Mouse (Mus musculus) CH12.LX (cell line): ENCODE results near the gene Slc35c1.

ENCODE experiments used
- CTCF ChIP-seq, 2 experiments: IDR thresholded peaks in 1 of 2; conservative IDR thresholded peaks in 1 of 2; 2 replicates each; pipeline ENCODE4 v1.5.1; 2011 to 2012; ENCODE audit warnings: low read depth in 2 of 2, low read length in 2 of 2, improper control_type of control experiment in 1 of 2, inconsistent platforms in 1 of 2, mild to moderate bottlenecking in 1 of 2, moderate library complexity in 1 of 2
- ELF1 ChIP-seq: IDR thresholded peaks from 2 replicates; pipeline ENCODE4 v1.6.1; 2014; ENCODE audit warnings: low read depth, mild to moderate bottlenecking, inconsistent platforms, low read length, improper control_type of control experiment
- MAFK ChIP-seq: IDR thresholded peaks from 2 replicates; pipeline ENCODE4 v1.6.1; 2011; ENCODE audit warnings: low read length, improper control_type of control experiment; ENCODE audit not compliant: insufficient replicate concordance
- MAX ChIP-seq: IDR thresholded peaks from 2 replicates; pipeline ENCODE4 v1.6.1; 2011; ENCODE audit warnings: low read length, improper control_type of control experiment
- NELFE ChIP-seq: IDR thresholded peaks from 2 replicates; pipeline ENCODE4 v1.6.1; 2011; ENCODE audit warnings: low read depth, low read length, improper control_type of control experiment
- POLR2A ChIP-seq: IDR thresholded peaks from 2 replicates; pipeline ENCODE4 v1.6.1; 2011; ENCODE audit warnings: low read depth, mild to moderate bottlenecking, improper control_type of control experiment, low read length
- TCF12 ChIP-seq: IDR thresholded peaks from 2 replicates; pipeline ENCODE4 v1.6.1; 2014; ENCODE audit warnings: low read depth, mild to moderate bottlenecking, inconsistent platforms, low read length, improper control_type of control experiment
- UBTF ChIP-seq: IDR thresholded peaks from 2 replicates; pipeline ENCODE4 v1.6.1; 2012; ENCODE audit warnings: low read depth, mild to moderate bottlenecking, inconsistent platforms, low read length, improper control_type of control experiment, moderate library complexity
- ZC3H11A ChIP-seq: IDR thresholded peaks from 2 replicates; pipeline ENCODE4 v1.6.1; 2012; ENCODE audit warnings: low read depth, mild to moderate bottlenecking, inconsistent platforms, low read length, improper control_type of control experiment
- ZMIZ1 ChIP-seq: IDR thresholded peaks from 2 replicates; pipeline ENCODE4 v1.6.1; 2012; ENCODE audit warnings: low read depth, mild to moderate bottlenecking, inconsistent platforms, low read length, improper control_type of control experiment

- no peak for TF ChIP-seq ZMIZ1
- no peak for TF ChIP-seq CTCF (conservative IDR thresholded peaks at IDR 0.05 in 1 of 2, IDR thresholded peaks at IDR 0.05 in 1 of 2; ENCODE audit: low read depth in 2 of 2, low read length in 2 of 2)
- TF ChIP-seq ELF1, result no peak
- no peak for TF ChIP-seq MAFK
- TF ChIP-seq UBTF, result no peak
- no peak for TF ChIP-seq POLR2A
- TF ChIP-seq NELFE, result no peak
- no peak for TF ChIP-seq ZC3H11A
- TF ChIP-seq MAX, result no peak
- no peak for TF ChIP-seq TCF12
Observed at GRCm38 (mm10) chr2:92505291-92505690, 45.0 kb upstream of the Slc35c1 start.
